Mouse (Mus musculus): Measurements from ENCODE around the gene Mdga1. TPM values are rescaled to one million over a fixed set of nuclear protein-coding genes. Genes with fewer than 3 reads are reported as not detected.

Mdga1 gene
- polyA plus RNA-seq, 1 experiment from 2014 or later, result 3.3 TPM

- no peaks in the 10 kb centered on the region for H3K36me3 ChIP-seq (ENCODE audit: control insufficient read depth, insufficient read depth, low read length)
- peaks cover 55% of the 10 kb centered on the region for H3K27me3 ChIP-seq (ENCODE audit: control insufficient read depth, insufficient read depth, low read depth, low read length)
- H3K4me2 ChIP-seq (ENCODE audit: low read depth, low read length), result peak overlapping the region; percentile 98
- peak overlapping the region; percentile 72 for H3K9ac ChIP-seq (ENCODE audit: low read length)
- H3K4me1 ChIP-seq (replicated peaks; ENCODE audit: control insufficient read depth, insufficient read depth, low read length), result peaks cover 28% of the 10 kb centered on the region
- H3K9me3 ChIP-seq (ENCODE audit: control insufficient read depth, low read length), result no peaks in the 10 kb centered on the region
- WGBS, result under 1% methylated on average over 39 of the region's 39 CpGs
- H3K4me3 ChIP-seq (ENCODE audit: low read length), result peak overlapping the region; percentile 66
- no peak overlapping the region for H3K27ac ChIP-seq (ENCODE audit: low read length)
- no peak for ATAC-seq (ENCODE audit: low read depth)
Measured at GRCm38 (mm10) chr17:29886655-29887251, 83.1 kb downstream of the Mdga1 start.

DNA sequence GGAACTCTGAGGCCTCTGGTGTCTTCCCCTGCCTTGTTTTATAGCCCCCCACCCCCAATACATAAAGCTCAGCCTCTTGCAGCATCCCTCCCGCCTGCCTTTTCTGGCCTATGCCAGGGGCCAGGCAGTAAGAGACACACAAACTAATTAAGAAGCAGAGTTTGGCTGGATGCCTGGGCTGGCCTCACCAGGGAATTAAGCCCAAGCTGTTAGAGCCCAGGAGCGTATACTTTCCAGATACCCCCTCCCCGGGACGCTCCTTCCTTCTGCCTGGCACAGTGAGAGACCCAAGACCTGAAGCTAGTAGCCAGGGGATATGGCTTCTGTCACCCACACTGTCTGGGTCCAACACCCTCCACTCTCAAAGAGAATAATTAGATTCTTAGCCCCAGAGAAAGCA lies 83.8 kb downstream of the Mdga1 start:
- no peak for ATAC-seq (ENCODE audit: low read depth)
- Histone ChIP-seq H3K9ac (ENCODE audit: low read length) (peak overlapping the region; percentile 72), H3K27ac (ENCODE audit: low read length) (no peak overlapping the region), H3K27me3 (ENCODE audit: control insufficient read depth, insufficient read depth, low read depth, low read length) (peaks cover 55% of the 10 kb centered on the region), H3K4me1 (replicated peaks; ENCODE audit: control insufficient read depth, insufficient read depth, low read length) (peaks cover 28% of the 10 kb centered on the region), H3K9me3 (ENCODE audit: control insufficient read depth, low read length) (no peaks in the 10 kb centered on the region), H3K4me2 (ENCODE audit: low read depth, low read length) (peak overlapping the region; percentile 98), H3K36me3 (ENCODE audit: control insufficient read depth, insufficient read depth, low read length) (no peaks in the 10 kb centered on the region), H3K4me3 (ENCODE audit: low read length) (peak overlapping the region; percentile 66)
- 6% methylated on average over 4 of the region's 4 CpGs for WGBS

DNA sequence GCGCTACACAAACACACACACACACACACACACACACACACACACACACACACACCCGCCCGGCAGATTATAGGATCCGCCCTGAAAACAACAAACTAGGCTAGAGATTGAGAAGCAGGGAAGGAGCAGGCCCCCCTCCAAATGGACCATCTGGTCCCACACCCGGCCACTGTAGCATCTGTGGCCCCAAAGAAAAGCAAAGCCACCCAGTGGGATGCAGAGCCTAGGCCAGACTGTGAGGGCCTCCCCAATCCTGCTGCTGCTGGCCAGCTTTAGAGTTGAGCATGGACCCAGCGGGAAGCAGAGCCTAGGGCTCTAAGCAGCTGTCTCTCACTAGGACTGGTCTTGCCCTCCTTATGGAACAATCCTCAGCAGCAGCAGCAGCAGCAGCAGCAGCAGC lies 85.3 kb downstream of the Mdga1 start:
- Histone ChIP-seq H3K36me3 (ENCODE audit: control insufficient read depth, insufficient read depth, low read length) (no peaks in the 10 kb centered on the region), H3K4me1 (replicated peaks; ENCODE audit: control insufficient read depth, insufficient read depth, low read length) (peaks cover 25% of the 10 kb centered on the region), H3K4me3 (ENCODE audit: low read length) (no peak overlapping the region), H3K27ac (ENCODE audit: low read length) (no peak overlapping the region), H3K9me3 (ENCODE audit: control insufficient read depth, low read length) (no peaks in the 10 kb centered on the region), H3K9ac (ENCODE audit: low read length) (no peak overlapping the region; the same call in 1 of the 2 replicates), H3K4me2 (ENCODE audit: low read depth, low read length) (no peak overlapping the region), H3K27me3 (ENCODE audit: control insufficient read depth, insufficient read depth, low read depth, low read length) (peaks cover 44% of the 10 kb centered on the region)
- ATAC-seq (ENCODE audit: low read depth), result no peak
- WGBS, result 45% methylated on average over 6 of the region's 6 CpGs

DNA sequence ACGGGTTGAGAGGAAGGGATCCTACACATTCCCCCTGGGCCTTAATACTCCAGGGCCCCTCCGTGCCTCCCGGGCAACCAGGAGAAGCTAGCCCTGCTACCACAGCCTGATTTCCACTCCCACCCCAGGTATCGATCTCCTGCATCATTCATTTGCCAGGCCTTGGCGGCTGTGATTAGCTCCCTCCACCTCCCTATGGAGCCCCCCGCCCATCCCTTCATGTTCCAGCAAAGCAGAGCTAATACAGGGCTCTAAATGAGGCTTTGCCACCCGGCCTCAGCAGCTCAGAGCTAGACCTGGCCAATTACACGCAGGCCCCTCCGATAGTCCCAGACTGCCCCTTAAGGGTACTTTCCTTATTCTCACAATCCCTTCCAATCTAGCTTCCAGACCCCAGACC lies 86.5 kb downstream of the Mdga1 start:
- no peak for ATAC-seq (ENCODE audit: low read depth)
- Histone ChIP-seq H3K9ac (ENCODE audit: low read length) (no peak overlapping the region), H3K4me3 (ENCODE audit: low read length) (no peak overlapping the region), H3K36me3 (ENCODE audit: control insufficient read depth, insufficient read depth, low read length) (no peaks in the 10 kb centered on the region), H3K27ac (ENCODE audit: low read length) (no peak overlapping the region), H3K9me3 (ENCODE audit: control insufficient read depth, low read length) (no peaks in the 10 kb centered on the region), H3K4me1 (replicated peaks; ENCODE audit: control insufficient read depth, insufficient read depth, low read length) (peaks cover 16% of the 10 kb centered on the region), H3K27me3 (ENCODE audit: control insufficient read depth, insufficient read depth, low read depth, low read length) (peaks cover 39% of the 10 kb centered on the region), H3K4me2 (ENCODE audit: low read depth, low read length) (no peak overlapping the region)
- 55% methylated on average over 9 of the region's 9 CpGs for WGBS

DNA sequence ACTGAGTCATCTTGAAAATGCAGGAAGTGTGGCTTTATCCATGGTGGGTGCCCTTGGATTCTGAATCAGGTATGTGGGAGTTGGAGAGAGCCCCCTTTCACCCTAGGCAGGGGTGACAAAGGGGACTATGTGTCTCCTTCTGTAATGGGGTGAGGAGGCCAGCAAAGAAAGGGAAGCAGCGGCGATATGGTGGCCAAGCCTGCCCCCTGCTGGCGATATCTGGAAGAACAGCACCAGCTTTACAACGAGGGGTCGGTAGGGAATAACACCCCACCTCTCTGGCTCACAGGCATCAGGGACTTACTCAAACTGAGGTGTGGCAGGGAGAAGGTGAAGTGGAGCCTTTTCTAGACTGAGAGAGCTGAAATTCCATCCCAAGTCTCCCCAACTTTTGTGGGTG lies 87.0 kb downstream of the Mdga1 start:
- no peak overlapping the region for H3K4me2 ChIP-seq (ENCODE audit: low read depth, low read length)
- peaks cover 16% of the 10 kb centered on the region for H3K4me1 ChIP-seq (replicated peaks; ENCODE audit: control insufficient read depth, insufficient read depth, low read length)
- ATAC-seq (ENCODE audit: low read depth), result no peak
- no peaks in the 10 kb centered on the region for H3K36me3 ChIP-seq (ENCODE audit: control insufficient read depth, insufficient read depth, low read length)
- no peak overlapping the region for H3K27ac ChIP-seq (ENCODE audit: low read length)
- WGBS, result 0% methylated on average over 5 of the region's 5 CpGs
- no peaks in the 10 kb centered on the region for H3K9me3 ChIP-seq (ENCODE audit: control insufficient read depth, low read length)
- no peak overlapping the region for H3K4me3 ChIP-seq (ENCODE audit: low read length)
- no peak overlapping the region for H3K9ac ChIP-seq (ENCODE audit: low read length)
- H3K27me3 ChIP-seq (ENCODE audit: control insufficient read depth, insufficient read depth, low read depth, low read length), result peaks cover 38% of the 10 kb centered on the region

GRCm38 (mm10) chr17:29880251-29880650 lies 89.6 kb downstream of the Mdga1 start:
- Histone ChIP-seq H3K4me3 (ENCODE audit: low read length) (no peak overlapping the region), H3K27ac (ENCODE audit: low read length) (no peak overlapping the region), H3K4me2 (ENCODE audit: low read depth, low read length) (no peak overlapping the region), H3K36me3 (ENCODE audit: control insufficient read depth, insufficient read depth, low read length) (no peaks in the 10 kb centered on the region), H3K4me1 (replicated peaks; ENCODE audit: control insufficient read depth, insufficient read depth, low read length) (no peaks in the 10 kb centered on the region), H3K27me3 (ENCODE audit: control insufficient read depth, insufficient read depth, low read depth, low read length) (peaks cover 18% of the 10 kb centered on the region), H3K9me3 (ENCODE audit: control insufficient read depth, low read length) (no peaks in the 10 kb centered on the region), H3K9ac (ENCODE audit: low read length) (no peak overlapping the region)
- 59% methylated on average over 10 of the region's 10 CpGs for WGBS
- no peak for ATAC-seq (ENCODE audit: low read depth)

- H3K9me3 ChIP-seq (ENCODE audit: control insufficient read depth, low read length), result no peaks in the 10 kb centered on the region
- H3K4me2 ChIP-seq (ENCODE audit: low read depth, low read length), result no peak overlapping the region
- no peak overlapping the region for H3K27ac ChIP-seq (ENCODE audit: low read length)
- 65% methylated on average over 10 of the region's 10 CpGs for WGBS
- H3K36me3 ChIP-seq (ENCODE audit: control insufficient read depth, insufficient read depth, low read length), result no peaks in the 10 kb centered on the region
- no peak overlapping the region for H3K9ac ChIP-seq (ENCODE audit: low read length)
- H3K27me3 ChIP-seq (ENCODE audit: control insufficient read depth, insufficient read depth, low read depth, low read length), result peaks cover 7% of the 10 kb centered on the region
- peak; percentile 84 for ATAC-seq (ENCODE audit: low read depth)
- no peak overlapping the region for H3K4me3 ChIP-seq (ENCODE audit: low read length)
- H3K4me1 ChIP-seq (replicated peaks; ENCODE audit: control insufficient read depth, insufficient read depth, low read length), result no peaks in the 10 kb centered on the region
Measured at GRCm38 (mm10) chr17:29878990-29879389, 90.9 kb downstream of the Mdga1 start.

GRCm38 (mm10) chr17:29874082-29874679 lies 95.7 kb downstream of the Mdga1 start:
- no peaks in the 10 kb centered on the region for H3K9me3 ChIP-seq (ENCODE audit: control insufficient read depth, low read length)
- H3K9ac ChIP-seq (ENCODE audit: low read length), result no peak overlapping the region
- H3K27ac ChIP-seq (ENCODE audit: low read length), result no peak overlapping the region
- peaks cover 6% of the 10 kb centered on the region; the same call in 1 of the 2 replicates for H3K4me1 ChIP-seq (replicated peaks; ENCODE audit: control insufficient read depth, insufficient read depth, low read length)
- ATAC-seq (ENCODE audit: low read depth), result no peak
- no peaks in the 10 kb centered on the region for H3K36me3 ChIP-seq (ENCODE audit: control insufficient read depth, insufficient read depth, low read length)
- 20% methylated on average over 26 of the region's 27 CpGs for WGBS
- H3K27me3 ChIP-seq (ENCODE audit: control insufficient read depth, insufficient read depth, low read depth, low read length), result no peaks in the 10 kb centered on the region; the same call in none of the 2 replicates
- H3K4me2 ChIP-seq (ENCODE audit: low read depth, low read length), result no peak overlapping the region
- H3K4me3 ChIP-seq (ENCODE audit: low read length), result no peak overlapping the region

GRCm38 (mm10) chr17:29873580-29874015 lies 96.3 kb downstream of the Mdga1 start:
- Histone ChIP-seq H3K27ac (ENCODE audit: low read length) (no peak overlapping the region), H3K4me1 (replicated peaks; ENCODE audit: control insufficient read depth, insufficient read depth, low read length) (peaks cover 6% of the 10 kb centered on the region; the same call in 1 of the 2 replicates), H3K36me3 (ENCODE audit: control insufficient read depth, insufficient read depth, low read length) (no peaks in the 10 kb centered on the region), H3K4me2 (ENCODE audit: low read depth, low read length) (no peak overlapping the region), H3K9me3 (ENCODE audit: control insufficient read depth, low read length) (no peaks in the 10 kb centered on the region), H3K4me3 (ENCODE audit: low read length) (no peak overlapping the region), H3K27me3 (ENCODE audit: control insufficient read depth, insufficient read depth, low read depth, low read length) (no peaks in the 10 kb centered on the region; the same call in none of the 2 replicates), H3K9ac (ENCODE audit: low read length) (no peak overlapping the region)
- ATAC-seq (ENCODE audit: low read depth), result peak; percentile 32; the same call in 1 of the 2 replicates
- 60% methylated on average over 7 of the region's 7 CpGs for WGBS

All from lung, embryonic 16.5 days (tissue).